Mouse (Mus musculus): ENCODE data around the gene Ssmem1.

GRCm38 (mm10) chr6:30543851-30544250 lies 34.2 kb downstream of the Ssmem1 start:
- TF ChIP-seq CTCF (conservative IDR thresholded peaks at IDR 0.05; ENCODE audit: insufficient read depth, insufficient read length, low read depth, low read length): no peak
- no peak for TF ChIP-seq POLR2A (IDR thresholded peaks at IDR 0.05; ENCODE audit: low read depth, low read length)

Measured in kidney, adult 2 months (tissue).